Mouse (Mus musculus) heart, embryonic 13.5 days (tissue): Measurements from ENCODE around the gene L3hypdh. TPM values are rescaled to one million over a fixed set of nuclear protein-coding genes. Genes with fewer than 3 reads are reported as not detected.

Experiments
- ATAC-seq: fragments of 200-750 bp; cut with Nextera tagmentation; 2 replicates; pipeline ENCODE4 v1.8.0; 2017; ENCODE audit warnings: moderate TSS enrichment; ENCODE audit not compliant: insufficient number of reproducible peaks, low FRiP score, low TSS enrichment; ENCODE audit errors: extremely low read depth
- H3K27ac ChIP-seq: fragments of 300-500 bp; sonication (generic); replicated peaks from 2 replicates; pipeline ENCODE4 v1.5.1; 2015; ENCODE audit warnings: moderate library complexity, mild to moderate bottlenecking, inconsistent platforms
- H3K27me3 ChIP-seq: fragments of 300-500 bp; sonication (generic); replicated peaks from 2 replicates; pipeline ENCODE4 v1.6.1; 2015; ENCODE audit warnings: mild to moderate bottlenecking, inconsistent platforms
- H3K36me3 ChIP-seq: fragments of 300-500 bp; sonication (generic); 2 replicates; pipeline ENCODE4 v1.6.1; 2015; ENCODE audit warnings: mild to moderate bottlenecking, inconsistent platforms
- H3K4me1 ChIP-seq: fragments of 300-500 bp; sonication (generic); 2 replicates; pipeline ENCODE4 v1.6.1; 2015; ENCODE audit warnings: inconsistent platforms
- H3K4me2 ChIP-seq: fragments of 300-500 bp; sonication (generic); 2 replicates; pipeline ENCODE4 v1.6.1; 2015; ENCODE audit warnings: inconsistent platforms, mild to moderate bottlenecking, moderate library complexity
- H3K4me3 ChIP-seq: fragments of 300-500 bp; sonication (generic); 2 replicates; pipeline ENCODE4 v1.5.1; 2015; ENCODE audit warnings: moderate library complexity, mild to moderate bottlenecking, inconsistent platforms
- H3K9ac ChIP-seq: fragments of 300-500 bp; sonication (generic); 2 replicates; pipeline ENCODE4 v1.6.1; 2015; ENCODE audit warnings: inconsistent platforms, mild to moderate bottlenecking, moderate library complexity
- H3K9me3 ChIP-seq: fragments of 300-500 bp; sonication (generic); 2 replicates; pipeline ENCODE4 v1.6.1; 2016; ENCODE audit warnings: inconsistent platforms
- WGBS: fragments of 180-500 bp; shearing (Covaris S2); methylation state at CpG from one replicate; pipeline ENCODE4 v1.1.7; 2015; ENCODE audit warnings: mixed read lengths; 5-methylcytosine and 5-hydroxymethylcytosine counted together
- microRNA-seq: library from miRNA; unstranded; fragments of <30 nt; microRNA quantifications from one replicate; pipeline ENCODE4, GENCODE M21; 2016
- polyA plus RNA-seq: library from polyadenylated mRNA; unstranded; fragments of >200 nt; fragmentation: Nextera tagmentation; extraction: Ambion mirVana; gene quantifications from 2 replicates; pipeline ENCODE4 v1.2.1, GENCODE M21; 2015

L3hypdh gene
- polyA plus RNA-seq, 1 experiment from 2014 or later, result 16.8 TPM

DNA sequence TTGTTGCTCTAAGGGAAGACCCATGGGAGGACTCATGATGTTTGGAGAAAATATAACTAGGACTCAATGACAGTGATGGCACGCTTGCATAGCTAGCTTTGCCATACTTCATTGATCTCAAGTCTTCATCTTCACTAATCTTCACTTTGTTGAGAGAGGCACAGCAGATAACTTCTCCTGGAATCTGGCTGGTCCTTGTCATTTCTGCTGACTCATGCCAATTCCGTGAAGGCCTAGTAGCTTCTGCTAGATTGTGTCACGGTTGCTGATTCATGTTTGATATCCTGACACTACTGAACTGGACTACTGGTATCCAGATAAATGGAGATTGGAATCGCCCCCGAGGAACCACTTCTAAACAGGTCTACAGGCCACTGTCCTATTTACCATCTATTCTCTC is 61.7 kb downstream of the L3hypdh start:
- H3K4me2 ChIP-seq, result no peak overlapping the region
- no peaks in the 10 kb centered on the region for H3K36me3 ChIP-seq
- 93% methylated on average over 5 of the region's 5 CpGs for WGBS
- no peak overlapping the region for H3K4me3 ChIP-seq
- H3K27me3 ChIP-seq, result no peaks in the 10 kb centered on the region
- H3K9ac ChIP-seq, result no peak overlapping the region
- H3K9me3 ChIP-seq, result peaks cover 8% of the 10 kb centered on the region
- H3K27ac ChIP-seq, result 0 out of 2 replicates have a peak overlapping the region, but pooled peaks have one; percentile 32
- no peak for ATAC-seq
- H3K4me1 ChIP-seq, result peaks cover 36% of the 10 kb centered on the region

Small RNA genes lying within 50 kb of the gene (microRNA-seq; reads per million reads assigned to microRNA genes)
- gene Gm24466, result not detected

Other genes with a start within 250 kb of the L3hypdh start
- 0.43 and 0.60 TPM in 2 replicates for gene Gpr135, start 14.3 kb downstream of the L3hypdh start, polyA plus RNA-seq
- 72.5 and 82.9 TPM in 2 replicates for gene Jkamp, start 150 bp upstream of the L3hypdh start, polyA plus RNA-seq
- gene Ccdc175, start 99.6 kb upstream of the L3hypdh start, polyA plus RNA-seq, result not detected in 2 replicates